Mouse (Mus musculus) limb, embryonic 12.5 days (tissue): Measurements from ENCODE around the gene Nfatc4. TPM values are rescaled to one million over a fixed set of nuclear protein-coding genes. Genes with fewer than 3 reads are reported as not detected.

Experiments used
- ATAC-seq: fragments of 200-750 bp; cut with Nextera tagmentation; 2 replicates; pipeline ENCODE4 v1.8.0; 2017; ENCODE audit warnings: low read depth, moderate TSS enrichment; ENCODE audit not compliant: insufficient number of reproducible peaks, insufficient read depth, low FRiP score, low TSS enrichment
- H3K27ac ChIP-seq: fragments of 300-500 bp; sonication (generic); 2 replicates; pipeline ENCODE4 v1.5.1; 2016; ENCODE audit warnings: mild to moderate bottlenecking, moderate library complexity
- H3K27me3 ChIP-seq: fragments of 300-500 bp; sonication (generic); 2 replicates; pipeline ENCODE4 v1.6.1; 2016; ENCODE audit warnings: mild to moderate bottlenecking, moderate library complexity
- H3K36me3 ChIP-seq: fragments of 300-500 bp; sonication (generic); 2 replicates; pipeline ENCODE4 v1.6.1; 2016; ENCODE audit warnings: mild to moderate bottlenecking, moderate library complexity
- H3K4me1 ChIP-seq: fragments of 300-500 bp; sonication (generic); replicated peaks from 2 replicates; pipeline ENCODE4 v1.6.1; 2016
- H3K4me2 ChIP-seq: fragments of 300-500 bp; sonication (generic); 2 replicates; pipeline ENCODE4 v1.6.1; 2016; ENCODE audit warnings: mild to moderate bottlenecking, moderate library complexity
- H3K4me3 ChIP-seq: fragments of 300-500 bp; sonication (generic); replicated peaks from 2 replicates; pipeline ENCODE4 v1.5.1; 2016; ENCODE audit warnings: mild to moderate bottlenecking
- H3K9ac ChIP-seq: fragments of 300-500 bp; sonication (generic); replicated peaks from 2 replicates; pipeline ENCODE4 v1.6.1; 2016; ENCODE audit warnings: mild to moderate bottlenecking, moderate library complexity
- H3K9me3 ChIP-seq: fragments of 300-500 bp; sonication (generic); 2 replicates; pipeline ENCODE4 v1.6.1; 2016; ENCODE audit warnings: mild to moderate bottlenecking, moderate library complexity
- WGBS: fragments of 180-500 bp; shearing (Covaris S2); methylation state at CpG from one replicate; pipeline ENCODE4 v1.1.7; 2016; 5-methylcytosine and 5-hydroxymethylcytosine counted together
- polyA plus RNA-seq: library from polyadenylated mRNA; unstranded; fragments of >200 nt; fragmentation: Nextera tagmentation; extraction: Ambion mirVana; gene quantifications from 2 replicates; pipeline ENCODE4 v1.2.1, GENCODE M21; 2016

The Nfatc4 gene
- polyA plus RNA-seq, 1 experiment from 2014 or later: 151 TPM

- Histone ChIP-seq H3K36me3 (peaks cover 40% of the 10 kb centered on the region), H3K4me3 (no peak overlapping the region), H3K9ac (no peak overlapping the region), H3K4me1 (peaks cover 36% of the 10 kb centered on the region), H3K9me3 (no peaks in the 10 kb centered on the region), H3K27me3 (no peaks in the 10 kb centered on the region), H3K27ac (peak overlapping the region; percentile 53), H3K4me2 (no peak overlapping the region)
- WGBS: 73% methylated on average over 5 of the region's 5 CpGs
- ATAC-seq: no peak; the same call in 1 of the 2 replicates
Observed at GRCm38 (mm10) chr14:55834808-55835533, 12.0 kb downstream of the Nfatc4 start.

- Histone ChIP-seq H3K4me1 (peaks cover 30% of the 10 kb centered on the region), H3K27me3 (no peaks in the 10 kb centered on the region), H3K4me2 (no peak overlapping the region), H3K9me3 (no peaks in the 10 kb centered on the region), H3K9ac (no peak overlapping the region), H3K4me3 (no peak overlapping the region), H3K27ac (no peak overlapping the region), H3K36me3 (peaks cover 6% of the 10 kb centered on the region)
- ATAC-seq: no peak
- WGBS: 90% methylated on average over 5 of the region's 5 CpGs
Observed at GRCm38 (mm10) chr14:55838312-55838711, 15.4 kb downstream of the Nfatc4 start.

GRCm38 (mm10) chr14:55838740-55839139 is 15.8 kb downstream of the Nfatc4 start:
- Histone ChIP-seq H3K27ac (no peak overlapping the region), H3K27me3 (no peaks in the 10 kb centered on the region), H3K4me2 (no peak overlapping the region), H3K9me3 (no peaks in the 10 kb centered on the region), H3K4me3 (no peak overlapping the region), H3K36me3 (peaks cover 2% of the 10 kb centered on the region), H3K4me1 (peaks cover 26% of the 10 kb centered on the region), H3K9ac (no peak overlapping the region)
- no peak for ATAC-seq
- 85% methylated on average over 4 of the region's 4 CpGs for WGBS

- no peak overlapping the region for H3K4me2 ChIP-seq
- ATAC-seq: no peak
- 66% methylated on average over 4 of the region's 4 CpGs for WGBS
- no peaks in the 10 kb centered on the region for H3K27me3 ChIP-seq
- H3K4me3 ChIP-seq: no peak overlapping the region
- peaks cover 5% of the 10 kb centered on the region for H3K4me1 ChIP-seq
- no peak overlapping the region for H3K9ac ChIP-seq
- no peaks in the 10 kb centered on the region for H3K9me3 ChIP-seq
- no peak overlapping the region for H3K27ac ChIP-seq
- no peaks in the 10 kb centered on the region for H3K36me3 ChIP-seq
Observed at GRCm38 (mm10) chr14:55840853-55841366, 18.0 kb downstream of the Nfatc4 start.

GRCm38 (mm10) chr14:55842794-55843193 is 19.9 kb downstream of the Nfatc4 start:
- Histone ChIP-seq H3K4me3 (no peak overlapping the region), H3K36me3 (no peaks in the 10 kb centered on the region), H3K4me2 (no peak overlapping the region), H3K9ac (no peak overlapping the region), H3K27ac (no peak overlapping the region), H3K27me3 (no peaks in the 10 kb centered on the region), H3K9me3 (no peaks in the 10 kb centered on the region), H3K4me1 (no peaks in the 10 kb centered on the region)
- 75% methylated on average over 4 of the region's 4 CpGs for WGBS
- ATAC-seq: no peak

GRCm38 (mm10) chr14:55845506-55846294 is 22.8 kb downstream of the Nfatc4 start:
- Histone ChIP-seq H3K9ac (no peak overlapping the region), H3K36me3 (no peaks in the 10 kb centered on the region), H3K27me3 (no peaks in the 10 kb centered on the region), H3K27ac (no peak overlapping the region), H3K4me3 (no peak overlapping the region), H3K4me2 (no peak overlapping the region), H3K9me3 (no peaks in the 10 kb centered on the region), H3K4me1 (no peaks in the 10 kb centered on the region; the same call in 1 of the 2 replicates)
- ATAC-seq: no peak
- 68% methylated on average over 9 of the region's 9 CpGs for WGBS

GRCm38 (mm10) chr14:55850885-55851284 is 27.9 kb downstream of the Nfatc4 start:
- H3K9ac ChIP-seq: no peak overlapping the region
- H3K36me3 ChIP-seq: no peaks in the 10 kb centered on the region
- H3K4me1 ChIP-seq: peaks cover 28% of the 10 kb centered on the region
- no peaks in the 10 kb centered on the region for H3K9me3 ChIP-seq
- H3K4me2 ChIP-seq: no peak overlapping the region
- no peak overlapping the region for H3K4me3 ChIP-seq
- 61% methylated on average over 6 of the region's 6 CpGs for WGBS
- no peak for ATAC-seq
- H3K27me3 ChIP-seq: no peaks in the 10 kb centered on the region
- H3K27ac ChIP-seq: 0 out of 2 replicates have a peak overlapping the region, but pooled peaks have one; percentile 98

- no peaks in the 10 kb centered on the region for H3K9me3 ChIP-seq
- H3K4me3 ChIP-seq: peak overlapping the region; percentile 78
- peak; percentile 91 for ATAC-seq
- under 1% methylated on average over 11 of the region's 11 CpGs for WGBS
- H3K4me2 ChIP-seq: peak overlapping the region; percentile 98
- H3K27me3 ChIP-seq: no peaks in the 10 kb centered on the region
- peaks cover 47% of the 10 kb centered on the region for H3K4me1 ChIP-seq
- H3K36me3 ChIP-seq: peaks cover 12% of the 10 kb centered on the region
- peak overlapping the region; percentile 89 for H3K9ac ChIP-seq
- peak overlapping the region; percentile 98 for H3K27ac ChIP-seq
Observed at GRCm38 (mm10) chr14:55852646-55853551, 30.0 kb downstream of the Nfatc4 start.

GRCm38 (mm10) chr14:55853621-55854285 is 30.8 kb downstream of the Nfatc4 start, which contains the start of gene Nynrin:
Nynrin (plus strand) TSS chr14:55854010.
- 2% methylated on average over 30 of the region's 33 CpGs for WGBS
- H3K4me2 ChIP-seq: peak within 1 kb of the TSS; percentile 98
- H3K4me3 ChIP-seq: peak within 1 kb of the TSS; percentile 78

GRCm38 (mm10) chr14:55854406-55855100 is 31.6 kb downstream of the Nfatc4 start:
- Histone ChIP-seq H3K4me1 (peaks cover 58% of the 10 kb centered on the region), H3K9me3 (no peaks in the 10 kb centered on the region), H3K9ac (peak overlapping the region; percentile 89), H3K36me3 (peaks cover 22% of the 10 kb centered on the region), H3K27me3 (no peaks in the 10 kb centered on the region), H3K4me2 (peak overlapping the region; percentile 98), H3K27ac (peak overlapping the region; percentile 98), H3K4me3 (peak overlapping the region; percentile 78)
- no peak for ATAC-seq
- WGBS: under 1% methylated on average over 9 of the region's 9 CpGs

More at GRCm38 (mm10) chr14:55853621-55854285, 30.8 kb downstream of the Nfatc4 start, which contains the start of gene Nynrin:
- H3K9me3 ChIP-seq: no peaks in the 10 kb centered on the region
- H3K9ac ChIP-seq: peak within 1 kb of the TSS; percentile 89
- peaks cover 17% of the 10 kb centered on the region for H3K36me3 ChIP-seq
- H3K27ac ChIP-seq: peak within 1 kb of the TSS; percentile 98
- peak; percentile 86 for ATAC-seq
- no peaks in the 10 kb centered on the region for H3K27me3 ChIP-seq
- H3K4me1 ChIP-seq: peaks cover 51% of the 10 kb centered on the region
